Mouse (Mus musculus) kidney, postnatal 10 days (tissue): Measurements from ENCODE around the gene Prss29.
A peak's percentile ranks its signal among the peaks of the same experiment; 100 is the strongest.

ENCODE experiments used
- DNase-seq: peaks from one replicate; pipeline ENCODE4 v3.0.0; 2021; ENCODE audit warnings: mixed read lengths

The Prss29 gene

GRCm38 (mm10) chr17:25318354-25318753 is at the start of gene Prss29:
Gene Prss29, plus strand, starts transcription at chr17:25318654.
- no peak for DNase-seq

- DNase-seq: no peak
Measured at GRCm38 (mm10) chr17:25270795-25271335, 47.6 kb upstream of the Prss29 start.

GRCm38 (mm10) chr17:25272326-25272725 is 46.1 kb upstream of the Prss29 start:
- peak; percentile 46 for DNase-seq

- DNase-seq: peak; percentile 92
Measured at GRCm38 (mm10) chr17:25272951-25273705, 45.3 kb upstream of the Prss29 start.

- peak; percentile 95 for DNase-seq
Measured at GRCm38 (mm10) chr17:25273706-25274501, 44.5 kb upstream of the Prss29 start.

GRCm38 (mm10) chr17:25274571-25275346 is 43.7 kb upstream of the Prss29 start, which contains the start of gene Ube2i:
Gene Ube2i, minus strand, starts transcription at chr17:25274622.
- no peak for DNase-seq

- DNase-seq: no peak
Measured at GRCm38 (mm10) chr17:25275833-25276232, 42.6 kb upstream of the Prss29 start.

GRCm38 (mm10) chr17:25282133-25282532 is 36.3 kb upstream of the Prss29 start:
- peak; percentile 80 for DNase-seq

GRCm38 (mm10) chr17:25285033-25285432 is 33.4 kb upstream of the Prss29 start:
- DNase-seq: peak; percentile 82

GRCm38 (mm10) chr17:25288842-25289241 is 29.6 kb upstream of the Prss29 start:
- DNase-seq: peak; percentile 65

- DNase-seq: peak; percentile 24
Measured at GRCm38 (mm10) chr17:25290411-25290810, 28.0 kb upstream of the Prss29 start.

GRCm38 (mm10) chr17:25293495-25293894 is 25.0 kb upstream of the Prss29 start:
- no peak for DNase-seq

GRCm38 (mm10) chr17:25294111-25294510 is 24.3 kb upstream of the Prss29 start:
- no peak for DNase-seq

GRCm38 (mm10) chr17:25298094-25298493 is 20.4 kb upstream of the Prss29 start, which contains the start of gene Prss34:
Gene Prss34, plus strand, starts transcription at chr17:25298394.
- no peak for DNase-seq

GRCm38 (mm10) chr17:25308346-25308745 is 10.1 kb upstream of the Prss29 start, which contains the start of gene Prss28:
Gene Prss28, plus strand, starts transcription at chr17:25308646.
- no peak for DNase-seq

GRCm38 (mm10) chr17:25320819-25321218 is 2.4 kb downstream of the Prss29 start:
- DNase-seq: no peak

GRCm38 (mm10) chr17:25322930-25323329 is 4.5 kb downstream of the Prss29 start:
- no peak for DNase-seq

- no peak for DNase-seq
Measured at GRCm38 (mm10) chr17:25332321-25332720, 13.9 kb downstream of the Prss29 start.

GRCm38 (mm10) chr17:25333943-25334342 is 15.5 kb downstream of the Prss29 start:
- DNase-seq: peak; percentile 77

GRCm38 (mm10) chr17:25338218-25338617 is 19.8 kb downstream of the Prss29 start:
- peak; percentile 26 for DNase-seq

GRCm38 (mm10) chr17:25340003-25340402 is 21.5 kb downstream of the Prss29 start:
- DNase-seq: no peak

- DNase-seq: peak; percentile 32
Measured at GRCm38 (mm10) chr17:25341490-25341889, 23.0 kb downstream of the Prss29 start.

GRCm38 (mm10) chr17:25345462-25345861 is 27.0 kb downstream of the Prss29 start, which contains the start of gene Tpsab1:
Gene Tpsab1, minus strand, starts transcription at chr17:25345562.
- DNase-seq: no peak
